Mouse (Mus musculus): ENCODE results near the gene Dph2.

Gene Dph2

DNA sequence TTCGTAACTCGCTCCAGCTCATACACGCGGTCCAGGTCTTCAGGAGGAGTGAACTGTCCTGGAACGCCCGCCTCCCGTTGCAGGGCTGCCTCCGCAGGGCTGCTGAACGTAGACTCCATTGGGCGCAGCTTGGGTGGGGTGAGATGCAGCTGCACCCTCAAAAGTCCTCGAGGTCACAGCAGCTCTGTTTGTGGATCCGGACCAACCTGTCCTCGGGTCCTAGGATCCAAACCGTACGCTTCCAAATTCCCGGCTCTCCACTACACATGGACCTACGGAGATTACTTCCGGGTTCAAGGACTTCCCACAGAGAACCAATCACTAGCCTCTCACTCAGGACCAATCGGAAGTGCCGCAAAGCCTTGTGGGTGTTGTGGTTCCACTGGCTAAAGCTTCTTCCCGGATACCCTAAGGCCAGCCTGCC, at the start of gene Dph2:
Gene Dph2, minus strand, starts transcription at position 295 of the 424 bp plus-strand sequence.
- peak; percentile 78 for DNase-seq (ENCODE audit: low read depth)

DNA sequence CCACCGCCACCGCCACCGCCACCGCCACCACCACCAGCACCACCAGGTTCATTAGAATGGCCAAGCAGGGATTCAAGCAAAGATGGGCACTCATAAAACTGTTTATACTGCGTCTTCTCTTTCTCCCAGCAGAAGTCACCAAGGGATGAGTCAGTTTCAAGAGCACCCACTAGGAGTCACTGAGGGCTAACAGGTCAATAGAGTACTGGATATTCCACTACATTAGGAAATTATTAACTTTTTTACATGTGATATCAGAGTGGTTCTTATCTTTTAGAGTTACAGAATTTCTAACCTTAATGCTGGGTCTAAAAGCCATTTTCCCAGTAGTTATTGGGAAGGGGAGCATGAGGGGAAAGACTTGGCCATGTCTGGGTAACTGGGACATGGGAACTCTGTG, 45.1 kb upstream of the Dph2 start:
- DNase-seq (ENCODE audit: low read depth), result no peak

DNA sequence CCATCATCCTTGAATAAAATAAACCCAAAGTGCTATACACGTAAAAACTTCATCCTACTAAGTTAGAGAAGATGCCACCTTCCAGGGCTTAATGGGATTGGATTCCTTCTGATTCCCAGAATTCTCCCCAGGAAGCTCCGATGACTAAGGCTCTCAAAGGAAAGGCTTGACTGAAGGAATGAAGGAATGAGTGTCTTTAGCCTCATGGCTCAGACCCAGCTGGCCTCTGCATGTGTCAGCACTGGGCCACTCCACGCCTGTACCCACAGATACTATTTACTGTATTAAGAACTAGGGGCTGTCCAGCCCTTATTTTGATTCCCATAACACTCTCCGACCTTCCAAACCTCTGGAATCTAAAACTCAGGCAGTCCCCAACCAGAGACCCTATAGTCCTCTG, 42.2 kb upstream of the Dph2 start:
- DNase-seq (ENCODE audit: low read depth), result no peak

DNA sequence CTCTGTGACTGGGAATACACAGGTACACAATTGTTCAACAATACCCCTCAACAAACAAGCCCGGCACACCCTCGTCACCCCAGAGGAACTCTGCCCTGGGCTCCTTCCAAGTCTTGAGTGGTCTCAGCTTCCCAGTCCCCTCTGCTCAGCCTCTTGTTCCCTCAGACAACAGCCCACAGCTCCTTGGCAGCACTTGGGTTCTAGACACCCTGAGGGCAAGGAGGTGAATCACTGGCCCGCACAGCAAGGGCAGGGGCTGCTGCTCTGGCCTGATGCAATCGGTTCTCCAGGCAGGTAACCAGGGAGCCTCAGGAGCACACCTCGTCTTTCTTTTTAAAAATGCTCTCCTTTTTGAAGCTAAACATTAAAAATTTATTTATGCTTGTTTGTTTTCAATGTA, 41.4 kb upstream of the Dph2 start:
- DNase-seq (ENCODE audit: low read depth), result no peak

DNA sequence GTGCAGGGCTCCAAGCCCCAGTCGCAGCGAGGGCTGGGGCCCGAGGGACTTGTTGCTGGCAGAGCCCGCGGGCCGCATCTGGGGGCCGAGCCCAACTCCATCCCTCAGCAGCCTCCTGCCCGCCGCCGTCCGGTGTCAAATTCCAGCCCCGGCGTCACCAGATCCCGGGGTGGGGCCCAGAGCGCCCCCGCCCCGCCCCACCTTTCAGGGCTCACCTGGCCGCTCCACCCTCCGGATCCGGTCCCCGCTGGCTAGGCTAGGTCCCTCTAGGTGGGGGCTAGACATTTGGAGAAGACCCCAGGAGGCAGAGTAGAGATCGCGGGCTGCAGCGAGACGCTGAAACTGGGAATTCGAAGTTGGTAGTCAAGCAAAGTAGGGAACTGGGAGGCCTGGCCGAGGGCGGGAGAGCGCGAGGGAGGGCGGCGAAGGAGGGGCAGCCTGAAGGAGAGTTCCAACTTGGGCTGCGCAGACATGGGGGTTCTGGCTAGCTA, 37.6 kb upstream of the Dph2 start, which contains the start of gene Artn:
Gene Artn, minus strand, starts transcription at position 373 of the 491 bp plus-strand sequence.
- no peak for DNase-seq (ENCODE audit: low read depth)

DNA sequence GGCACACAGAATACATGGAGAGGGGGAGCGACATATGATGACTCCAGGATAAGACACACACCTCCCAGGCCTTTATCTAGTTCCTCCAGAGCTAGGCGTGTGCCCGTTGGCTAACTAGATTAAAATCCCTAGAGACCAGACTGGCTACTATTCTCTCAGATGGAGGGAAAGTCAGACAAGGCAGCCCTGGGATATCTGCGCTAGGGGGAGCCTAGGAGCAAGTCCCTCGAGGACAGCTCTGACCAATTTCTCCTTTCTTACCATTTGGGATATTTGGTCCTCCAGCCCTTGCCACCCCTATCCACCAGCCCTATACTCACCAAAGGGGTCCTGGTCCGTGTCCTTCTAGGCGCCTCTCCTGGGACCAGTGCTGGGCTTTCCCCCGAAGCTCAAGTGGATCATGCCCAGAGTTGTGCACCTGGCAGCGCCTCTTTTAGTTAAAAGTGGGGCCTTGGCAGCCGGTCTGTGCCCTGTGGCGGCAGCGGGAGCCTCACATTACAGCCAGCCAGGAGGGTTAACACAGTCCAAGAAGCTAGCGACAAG, 36.9 kb upstream of the Dph2 start:
- DNase-seq (ENCODE audit: low read depth), result no peak

DNA sequence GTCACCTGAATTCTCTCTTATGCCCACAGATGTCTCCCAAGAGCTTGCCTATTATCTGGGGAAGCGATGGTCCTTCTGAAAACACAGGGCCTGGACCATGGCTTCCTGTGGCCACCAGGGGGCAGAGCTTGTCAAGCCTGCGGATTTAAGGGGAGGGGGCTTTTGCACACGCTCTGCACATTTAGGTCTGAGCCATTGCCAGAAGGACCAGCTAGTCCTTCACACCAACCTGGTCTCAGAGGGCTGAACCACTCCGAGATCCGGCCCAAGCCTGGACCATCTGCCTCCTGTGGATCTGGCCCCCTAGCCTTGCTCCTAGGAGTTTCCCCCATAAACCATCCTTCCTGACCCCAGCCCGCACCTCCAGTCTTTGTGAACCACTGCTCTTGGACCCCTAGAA, 36.4 kb upstream of the Dph2 start:
- no peak for DNase-seq (ENCODE audit: low read depth)

DNA sequence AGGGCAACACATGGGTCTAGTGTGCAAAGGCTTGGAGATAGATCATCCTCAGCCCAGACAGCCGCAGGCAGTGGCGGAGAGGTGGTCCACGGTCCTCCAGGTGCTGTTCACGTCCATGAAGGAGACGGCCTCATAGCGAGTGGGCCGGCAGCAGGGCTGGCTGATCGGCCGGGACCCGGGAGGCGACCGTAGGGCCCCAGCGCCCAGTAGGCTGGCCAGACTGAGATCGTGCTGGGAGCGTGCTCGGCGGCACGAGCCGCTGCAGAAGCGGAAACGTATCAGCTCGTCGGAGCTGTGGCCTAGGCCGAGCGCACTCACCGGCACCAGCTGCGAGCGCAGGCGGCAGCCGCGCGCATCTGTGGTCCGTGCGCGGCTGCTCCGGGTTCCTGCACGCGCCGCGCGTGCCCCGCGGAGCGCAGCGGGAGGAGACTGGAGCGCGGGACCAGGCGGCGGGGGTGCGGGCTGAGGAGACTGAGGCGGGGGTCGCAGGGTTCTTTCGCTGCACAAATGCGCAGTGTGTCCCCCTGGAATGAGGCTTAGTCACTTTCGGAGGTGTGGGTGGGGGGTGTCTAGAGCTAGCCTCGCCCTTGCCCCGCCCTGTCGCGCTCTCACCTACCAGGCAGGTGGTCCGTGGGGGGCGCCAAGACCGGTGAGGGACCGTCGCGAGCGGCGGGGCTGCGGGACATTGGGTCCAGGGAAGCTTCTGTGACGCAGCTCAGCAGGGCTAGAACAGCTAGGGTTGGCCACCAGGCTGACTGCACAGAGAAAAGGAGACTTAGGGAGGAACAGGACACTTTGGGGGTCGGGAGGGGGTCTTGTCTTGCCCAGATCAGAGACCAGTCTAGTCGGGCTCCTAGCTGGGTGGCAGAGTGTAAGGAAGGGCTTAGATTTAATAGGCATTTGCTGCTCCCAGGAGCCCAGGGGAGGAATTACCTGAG, 35.0 kb upstream of the Dph2 start:
- no peak for DNase-seq (ENCODE audit: low read depth)

DNA sequence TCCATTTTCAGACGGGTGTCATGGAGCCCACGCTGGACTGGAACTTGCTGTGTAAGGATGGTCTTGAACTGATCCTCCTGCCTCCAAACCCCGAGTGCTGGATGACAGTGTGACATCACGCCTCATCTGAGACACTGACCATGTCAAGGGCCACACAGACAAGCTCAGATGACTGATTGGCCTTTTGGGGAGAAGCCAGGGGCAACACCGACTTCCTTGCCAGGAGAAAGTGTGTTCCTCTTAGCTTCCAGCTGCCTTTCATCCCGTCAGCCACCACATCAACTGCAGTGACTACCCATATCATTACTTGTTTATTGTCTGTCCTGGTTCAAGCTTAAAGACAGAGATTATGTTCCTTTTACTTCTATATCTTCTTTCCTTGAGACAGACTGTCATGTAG, 33.1 kb upstream of the Dph2 start:
- no peak for DNase-seq (ENCODE audit: low read depth)

DNA sequence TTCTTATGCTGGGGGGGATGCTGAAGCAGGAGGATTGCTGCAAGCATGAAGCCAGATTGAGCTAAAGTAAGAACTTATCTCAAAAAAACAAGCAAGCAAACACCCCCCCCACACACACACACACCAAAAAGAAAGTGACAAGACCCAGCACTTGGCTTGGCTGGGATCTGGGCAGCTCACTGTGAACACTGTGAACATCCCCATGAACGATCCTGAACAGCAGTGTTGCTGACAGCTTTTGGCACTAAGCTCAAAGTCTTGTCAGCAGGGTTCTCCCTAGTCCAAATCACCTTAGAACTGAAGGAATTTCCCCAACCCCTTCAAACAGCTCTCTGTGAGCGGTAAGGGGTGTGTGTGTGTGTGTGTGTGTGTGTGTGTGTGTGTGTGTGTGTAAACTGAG, 31.6 kb upstream of the Dph2 start:
- DNase-seq (ENCODE audit: low read depth), result no peak

DNA sequence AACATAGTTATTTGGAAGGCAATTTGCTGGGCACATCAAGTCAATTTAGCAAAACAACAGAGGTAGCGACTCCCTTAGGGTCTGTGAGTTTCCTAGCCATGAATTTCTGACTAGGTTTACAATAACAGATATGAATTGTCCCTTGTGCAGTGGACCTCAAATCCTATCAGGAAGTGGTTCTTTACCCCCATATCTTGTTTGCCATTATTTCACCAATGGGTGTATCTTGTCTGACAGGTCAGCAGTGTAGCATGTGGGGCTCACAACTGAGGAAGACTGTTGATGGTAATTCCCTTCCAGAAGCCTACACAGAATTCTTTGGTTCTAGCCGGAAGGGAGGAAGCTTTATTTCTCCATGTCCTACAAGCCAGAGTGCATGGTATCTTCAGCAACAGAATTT, 29.5 kb upstream of the Dph2 start:
- DNase-seq (ENCODE audit: low read depth), result no peak

DNA sequence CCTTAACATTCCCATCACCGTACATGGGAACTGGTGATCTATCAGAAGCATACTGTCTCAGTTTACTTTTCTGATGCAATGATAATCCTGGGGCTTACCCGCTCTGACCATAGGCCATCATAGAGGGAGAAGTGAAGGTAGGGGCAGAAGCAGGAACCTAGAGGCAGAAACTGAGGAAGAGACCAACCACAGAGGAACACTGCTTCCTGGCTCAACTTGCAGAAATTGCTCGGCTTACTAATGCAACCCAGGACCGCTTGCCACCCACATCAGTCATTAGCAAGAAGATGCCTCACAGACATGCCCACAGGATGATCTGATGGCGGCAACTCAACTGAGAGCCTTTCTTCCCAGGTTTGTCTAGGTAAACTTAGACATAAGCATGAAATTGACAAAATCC, 26.9 kb upstream of the Dph2 start:
- DNase-seq (ENCODE audit: low read depth), result no peak

DNA sequence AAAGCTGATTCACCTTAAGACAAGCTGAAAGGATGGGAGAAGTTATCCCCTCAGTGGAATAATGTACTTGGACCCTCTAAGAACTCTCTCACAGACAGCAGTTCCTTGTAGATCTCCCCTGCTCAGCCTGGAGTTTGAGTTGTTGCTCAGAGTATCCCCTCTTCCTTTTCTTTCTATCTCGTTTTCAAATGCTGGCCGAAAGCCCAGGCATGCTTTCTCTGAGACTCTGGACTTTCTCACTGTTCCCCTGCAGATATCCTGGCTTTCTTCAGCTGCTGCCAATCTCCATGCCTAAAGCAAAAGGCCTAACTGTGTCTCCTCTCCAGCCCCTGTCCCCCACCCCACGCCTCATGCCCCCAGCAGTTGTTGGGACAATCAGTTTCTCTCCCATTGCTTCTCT, 26.4 kb upstream of the Dph2 start:
- no peak for DNase-seq (ENCODE audit: low read depth)

DNA sequence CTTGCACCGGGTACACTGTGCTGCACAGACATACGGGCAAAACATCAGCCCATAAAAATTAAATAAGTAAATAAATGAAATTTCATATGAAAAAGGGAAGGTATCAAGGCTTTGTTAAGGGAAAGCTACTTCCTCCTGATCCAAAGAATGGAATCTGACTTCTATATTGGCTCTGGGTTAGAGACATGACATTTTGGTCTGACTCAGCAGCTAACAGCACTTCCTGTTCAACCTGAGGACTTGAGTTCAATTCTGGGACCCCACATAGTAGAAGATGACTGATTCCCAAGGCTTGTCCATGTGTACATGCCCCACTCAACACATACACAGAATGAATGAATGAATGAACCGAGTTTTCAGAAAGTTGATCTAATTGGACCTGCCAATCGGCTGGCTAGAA, 26.0 kb upstream of the Dph2 start:
- no peak for DNase-seq (ENCODE audit: low read depth)

DNA sequence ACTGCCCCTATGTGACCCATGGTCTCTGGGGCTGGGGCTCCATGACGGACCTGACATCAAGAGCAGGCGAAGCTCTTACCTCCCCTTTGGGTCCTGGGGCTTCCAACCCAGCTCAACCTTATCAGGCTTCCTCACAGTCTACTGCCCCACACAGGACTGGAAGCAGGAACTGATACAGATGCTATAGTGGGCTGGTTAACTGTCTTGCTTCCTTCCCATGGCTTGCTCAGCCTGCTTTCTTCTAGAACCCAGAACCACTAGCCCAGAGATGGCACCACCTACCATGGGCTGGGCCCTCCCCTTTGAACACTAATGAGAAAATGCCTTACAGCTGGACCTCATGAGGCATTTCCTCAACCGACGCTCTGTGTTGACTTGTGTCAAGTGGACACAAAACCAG, 25.6 kb upstream of the Dph2 start:
- DNase-seq (ENCODE audit: low read depth), result no peak

DNA sequence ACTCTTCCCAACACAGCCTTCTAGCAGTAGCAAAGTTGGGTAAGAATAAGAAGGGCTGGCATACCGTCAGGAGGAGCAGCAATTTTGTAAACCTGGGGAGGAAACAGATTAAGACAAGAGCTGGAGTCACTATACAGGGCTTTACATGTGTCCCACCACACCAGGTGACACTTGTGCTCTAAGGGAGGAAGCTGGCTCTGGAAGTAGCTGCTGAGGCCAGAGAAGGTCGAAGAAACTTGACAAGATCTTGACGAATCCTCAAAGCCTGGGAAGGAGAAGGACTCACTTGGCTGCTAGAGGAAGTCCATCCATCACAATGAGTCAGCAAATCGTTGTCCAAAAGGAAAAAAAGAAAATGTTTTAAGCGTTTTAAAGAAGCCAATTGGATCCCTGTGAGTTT, 24.6 kb upstream of the Dph2 start:
- no peak for DNase-seq (ENCODE audit: low read depth)

DNA sequence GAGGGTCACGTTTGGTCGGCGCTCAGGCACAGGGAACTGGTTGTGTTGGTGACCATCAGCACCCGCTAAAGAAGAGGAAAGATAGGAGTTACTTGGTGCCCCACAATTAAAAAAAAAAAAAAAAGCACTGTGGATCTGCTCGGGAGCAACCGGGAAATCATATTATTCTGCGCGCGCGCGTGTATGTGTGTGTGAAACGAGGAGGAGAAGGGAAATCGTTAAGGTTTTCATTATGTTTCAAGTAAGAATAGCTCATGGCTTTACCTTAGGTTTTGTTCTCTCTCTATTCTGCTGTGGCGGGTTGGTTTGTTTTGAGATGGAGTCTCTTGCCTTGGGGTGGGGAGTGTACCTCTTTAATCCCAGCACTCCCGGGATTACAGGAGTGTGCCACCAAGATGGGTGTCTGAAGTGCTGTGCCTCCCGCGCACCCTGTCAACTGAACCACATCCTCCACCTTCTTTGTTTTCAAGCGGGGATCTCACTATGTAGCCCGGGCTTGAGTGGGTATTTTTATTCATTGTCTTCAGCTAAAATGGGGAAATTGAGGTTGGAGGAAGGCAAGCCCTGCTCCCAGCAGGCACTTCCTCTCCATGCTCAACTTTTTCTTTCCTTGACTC, 23.8 kb upstream of the Dph2 start:
- no peak for DNase-seq (ENCODE audit: low read depth)

DNA sequence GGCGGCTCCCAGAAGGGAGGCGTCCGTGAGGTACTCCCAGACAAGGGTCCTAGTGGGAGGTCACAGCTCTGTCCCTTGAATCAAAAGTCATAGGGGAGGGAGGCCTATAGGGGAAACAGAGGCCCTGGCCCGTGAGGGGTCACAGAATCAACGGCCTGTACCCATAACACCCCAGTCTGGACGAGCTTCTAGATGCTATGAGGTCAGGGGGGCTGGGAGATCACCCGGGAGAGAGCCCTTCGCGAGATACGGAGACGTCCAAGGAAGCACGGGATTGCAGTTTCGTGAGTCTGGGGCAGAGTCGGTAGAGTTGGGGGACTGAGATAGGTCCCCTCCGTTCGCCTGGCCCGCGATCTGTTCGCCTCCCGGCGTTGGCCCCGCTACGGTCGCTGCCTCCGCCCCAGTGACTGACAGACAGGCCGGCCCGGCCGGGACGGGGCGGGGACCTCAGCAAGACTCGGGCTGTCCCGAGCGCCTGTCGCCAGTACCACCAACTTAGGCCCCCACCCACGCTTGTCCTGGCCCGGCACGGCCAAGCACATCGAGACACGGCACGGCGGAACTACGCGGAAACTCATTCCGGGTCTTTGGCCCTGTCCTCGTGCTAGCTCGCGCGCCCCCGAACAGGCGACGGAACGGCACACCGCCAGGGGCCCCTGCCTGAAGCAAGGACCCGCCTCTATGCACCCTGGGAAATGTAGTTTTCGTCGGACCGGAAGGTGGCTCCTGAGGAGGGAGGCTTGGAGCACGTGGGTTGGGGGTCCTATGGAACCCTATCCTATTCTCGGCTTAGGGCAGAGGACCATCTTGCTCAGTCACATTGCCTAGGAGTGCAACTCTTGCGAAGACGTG, 23.0 kb upstream of the Dph2 start, which contains the start of gene Ipo13:
Gene Ipo13, minus strand, starts transcription at position 409 of the 852 bp plus-strand sequence.
- DNase-seq (ENCODE audit: low read depth), result peak; percentile 90

DNA sequence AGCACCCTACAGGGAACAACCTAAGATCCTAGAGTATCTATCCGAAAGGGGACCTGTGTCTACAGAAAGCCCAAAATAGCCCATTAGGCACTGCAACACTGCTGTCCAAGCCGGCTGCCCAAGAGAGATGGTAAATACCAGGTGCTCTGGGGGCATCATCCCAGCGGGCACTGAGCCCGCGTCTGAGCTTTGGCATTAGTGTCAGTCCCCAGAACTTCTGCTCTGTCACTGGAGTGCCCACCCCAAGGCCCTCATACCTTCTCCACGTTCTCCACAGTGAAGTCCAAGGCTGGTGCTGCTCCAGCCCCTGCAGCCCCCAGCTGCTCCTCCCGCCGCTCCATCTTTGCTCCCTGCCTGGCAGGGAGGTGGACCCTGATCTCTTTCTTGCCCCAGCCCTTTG, 22.2 kb upstream of the Dph2 start:
- no peak for DNase-seq (ENCODE audit: low read depth)

DNA sequence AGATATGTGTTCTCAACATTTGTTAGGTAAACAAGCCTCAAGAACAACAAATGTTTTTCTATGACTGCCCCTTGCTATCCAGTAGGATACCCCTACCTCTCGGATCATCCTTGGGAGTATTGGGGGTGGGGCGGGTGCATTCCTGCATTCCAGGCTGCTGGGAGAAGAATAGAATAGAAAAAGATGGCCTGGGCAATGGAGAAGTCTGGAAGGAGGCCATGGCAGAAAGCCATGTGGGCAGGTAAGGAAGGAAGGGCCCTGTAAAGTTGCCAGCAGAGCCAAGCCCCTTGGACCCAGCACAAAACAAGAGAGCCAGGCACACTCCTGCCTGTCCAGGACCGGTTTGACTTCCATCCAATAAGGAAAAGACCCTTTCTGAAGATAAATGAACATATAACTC, 21.6 kb upstream of the Dph2 start:
- DNase-seq (ENCODE audit: low read depth), result no peak

DNA sequence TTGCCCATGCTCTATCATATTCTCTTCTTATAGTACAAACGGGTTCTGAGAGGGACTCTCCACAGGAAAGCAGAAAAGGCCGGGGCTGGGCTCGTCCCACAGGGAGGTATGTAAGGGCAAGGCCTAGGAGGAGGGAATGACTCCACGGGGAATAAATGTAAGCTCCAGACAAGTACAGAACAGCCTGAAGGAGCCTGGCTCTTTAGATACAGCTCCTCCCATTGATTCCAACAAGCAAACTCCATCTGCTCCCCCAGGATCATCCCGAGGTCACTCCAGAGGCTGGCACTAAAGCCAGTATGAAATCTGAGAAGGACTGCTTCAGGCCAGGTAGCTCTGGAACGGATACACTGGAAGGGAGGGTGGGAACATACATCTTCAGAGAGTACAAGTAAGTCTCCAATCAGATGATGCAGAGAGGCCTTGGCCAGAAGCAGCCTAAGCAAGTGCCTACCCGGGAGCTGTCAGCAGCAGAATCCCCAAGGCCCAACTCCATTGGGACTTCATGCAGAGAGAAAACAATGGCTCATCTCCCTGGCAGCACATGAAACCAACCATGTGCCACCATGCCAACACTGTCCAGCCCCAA, 20.9 kb upstream of the Dph2 start:
- no peak for DNase-seq (ENCODE audit: low read depth)

DNA sequence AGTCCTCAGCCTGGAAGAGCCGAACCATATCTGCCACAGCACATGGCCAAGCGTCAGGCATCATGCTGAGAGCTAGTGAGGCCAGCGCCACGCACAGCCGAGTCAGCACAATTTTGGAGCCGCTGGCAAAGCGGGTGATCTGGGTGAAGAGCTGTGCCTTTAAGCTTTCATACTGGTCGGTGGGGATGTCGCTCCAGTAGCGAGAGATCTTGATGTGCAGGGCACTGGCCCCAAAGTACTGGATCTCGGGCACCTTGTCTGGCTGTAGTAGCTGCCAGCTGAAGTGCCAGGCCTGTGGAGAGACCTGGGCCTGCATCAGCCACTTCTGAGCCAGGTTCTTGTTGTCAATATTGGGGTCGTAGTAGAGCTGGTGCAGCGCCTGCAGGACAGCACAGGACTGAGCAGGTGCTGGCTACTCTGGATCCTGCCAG, 20.3 kb upstream of the Dph2 start:
- DNase-seq (ENCODE audit: low read depth), result no peak
